Mouse (Mus musculus): ENCODE measurements around the gene Tesc.

Tesc gene

DNA sequence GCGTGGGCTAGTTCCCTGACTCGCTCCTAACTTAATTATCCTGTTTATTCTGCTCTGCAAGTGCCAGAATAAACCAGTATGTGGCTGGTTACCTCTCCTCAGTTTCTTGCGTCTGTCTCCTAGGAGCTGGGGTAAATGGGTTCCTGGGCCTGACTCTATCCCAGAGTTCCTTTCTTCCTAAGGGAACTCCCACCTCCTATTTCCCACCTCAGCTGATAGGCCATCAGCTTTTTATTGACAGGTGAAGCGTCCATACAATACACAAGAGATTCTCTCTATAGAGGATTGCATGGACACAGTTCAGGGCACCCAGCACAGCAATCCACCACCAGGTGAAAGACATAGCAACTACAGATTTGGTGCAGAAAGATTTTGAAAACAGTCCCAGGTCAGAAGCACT is 16.2 kb downstream of the Tesc start:
- DNase-seq (ENCODE audit: low spot score): no peak

DNA sequence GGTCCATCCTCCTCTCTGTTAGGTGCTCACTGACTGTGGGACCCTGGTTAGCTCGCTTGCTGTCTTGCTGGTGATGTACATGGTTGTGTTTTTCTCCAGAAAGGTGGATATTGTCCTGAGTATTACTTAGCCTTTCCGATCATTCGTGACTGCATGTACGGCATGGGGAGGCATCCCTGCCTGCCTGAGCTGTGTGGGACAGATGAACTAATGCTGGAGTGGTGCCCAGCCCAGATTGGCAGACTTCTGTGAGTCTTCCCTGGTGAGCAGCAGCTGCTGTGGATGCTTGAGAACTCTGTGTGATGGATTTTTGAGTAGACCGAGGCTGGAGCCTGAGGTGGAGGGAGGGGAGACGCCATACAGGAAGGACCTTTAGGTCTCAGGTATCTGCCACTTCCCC is 17.4 kb downstream of the Tesc start:
- DNase-seq (ENCODE audit: low spot score): no peak

DNA sequence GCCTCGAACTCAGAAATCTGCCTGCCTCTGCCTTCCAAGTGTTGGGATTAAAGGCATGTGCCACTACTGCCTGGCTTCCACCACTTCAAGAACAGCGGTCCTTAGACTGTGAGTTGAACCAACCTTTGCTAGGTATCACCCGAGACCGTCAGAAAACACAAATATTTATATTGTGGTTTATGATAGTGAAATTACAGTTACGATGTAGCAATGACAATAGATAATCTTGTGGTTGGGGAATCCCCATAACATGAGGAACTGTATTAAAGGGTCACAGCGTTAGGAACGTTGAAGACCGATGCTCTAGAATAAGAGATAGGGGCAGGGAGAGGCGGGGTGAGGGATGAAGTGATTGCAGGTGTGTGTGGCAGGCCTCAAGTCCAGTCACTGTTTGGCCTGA is 17.8 kb downstream of the Tesc start:
- no peak for DNase-seq (ENCODE audit: low spot score)

DNA sequence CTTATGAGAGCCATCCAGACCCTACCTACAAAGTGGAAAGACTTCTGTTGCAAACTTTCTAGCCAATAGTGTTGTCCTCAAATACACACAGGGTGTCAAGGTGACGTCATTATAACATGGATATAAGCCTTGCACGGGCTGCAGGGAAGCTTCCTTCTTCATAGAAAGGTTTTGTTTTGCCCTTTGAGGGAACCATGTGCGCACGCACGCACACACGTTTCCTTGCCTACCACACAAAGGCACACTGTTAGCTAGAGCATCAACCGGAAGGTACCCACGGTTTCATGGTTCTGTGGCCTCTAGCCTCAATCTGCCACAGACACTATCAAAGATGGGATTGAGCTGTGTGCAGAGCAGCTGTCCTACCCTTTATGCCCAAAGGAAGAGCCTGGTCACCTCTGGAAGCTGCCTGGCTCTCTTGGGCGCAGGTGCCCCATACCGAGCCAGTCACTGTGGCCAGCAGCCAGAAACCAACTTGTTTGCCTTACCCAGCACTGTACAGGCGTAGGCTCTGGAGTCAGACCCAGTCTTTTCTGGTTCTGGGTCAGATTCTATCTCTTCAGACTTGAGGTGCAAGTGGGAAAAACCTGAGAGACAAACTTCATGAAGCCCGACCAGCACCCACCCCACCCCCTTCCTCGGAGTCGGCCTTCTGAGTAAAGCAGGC is 19.7 kb downstream of the Tesc start:
- DNase-seq (ENCODE audit: low spot score): no peak

DNA sequence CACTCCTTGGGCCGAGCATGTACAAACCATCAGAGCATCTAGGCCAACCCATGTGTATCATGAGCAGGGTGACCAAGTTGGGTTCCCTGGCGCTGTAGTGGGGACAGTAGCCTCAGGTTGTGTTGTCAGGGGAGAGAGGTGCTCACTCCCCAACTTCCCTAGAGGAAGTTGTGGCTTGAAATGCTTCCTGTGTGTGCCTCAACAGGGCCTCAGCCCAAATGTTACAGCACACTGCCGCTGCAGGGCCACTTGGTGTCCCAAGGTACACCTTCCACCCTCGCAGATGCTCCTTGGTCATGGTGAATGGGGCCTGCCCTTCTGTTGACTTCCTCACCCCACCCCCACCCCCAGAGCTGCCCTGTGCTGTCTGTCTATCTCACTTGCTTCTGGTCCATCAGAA is 20.9 kb downstream of the Tesc start:
- no peak for DNase-seq (ENCODE audit: low spot score)

DNA sequence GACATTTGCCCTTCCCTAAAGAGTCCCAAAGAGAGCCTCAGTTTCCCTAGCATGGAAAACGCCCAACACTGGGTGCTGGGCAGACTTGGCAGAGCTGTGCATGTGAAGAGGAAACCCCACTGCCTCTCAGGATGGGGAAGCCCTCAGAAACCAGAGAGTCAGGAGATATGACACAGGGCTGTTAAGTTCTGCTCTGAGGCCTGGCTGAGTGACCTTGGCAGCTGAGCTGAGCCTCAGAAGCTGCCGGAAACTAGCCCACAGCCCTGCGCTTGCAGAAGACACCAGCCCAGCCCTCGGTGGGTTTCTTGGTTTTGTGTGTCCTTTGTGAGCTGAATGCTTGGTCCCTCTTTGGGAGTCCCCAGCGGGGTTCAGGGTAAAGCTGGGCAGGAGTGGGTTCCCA is 21.4 kb downstream of the Tesc start:
- DNase-seq (ENCODE audit: low spot score): no peak

DNA sequence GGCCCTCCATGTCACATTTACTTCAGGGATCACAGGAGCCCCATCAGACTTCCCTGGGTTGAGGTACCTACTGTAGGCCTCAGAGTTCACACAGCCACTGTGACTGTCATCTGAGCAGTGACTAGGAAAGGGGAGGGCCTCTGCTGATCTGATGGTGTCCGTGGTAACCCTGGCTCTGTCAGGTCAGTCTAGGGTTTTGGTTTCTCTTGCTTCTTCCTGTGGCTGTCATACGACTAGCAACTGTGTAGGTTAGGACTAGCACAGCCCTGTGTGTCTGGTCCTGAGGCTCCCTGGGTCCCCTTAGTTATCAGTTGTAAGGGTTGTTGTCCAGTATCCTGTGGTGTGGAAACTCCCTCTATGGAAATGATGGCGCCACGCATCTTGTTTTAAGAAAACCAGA is 23.2 kb downstream of the Tesc start:
- DNase-seq (ENCODE audit: low spot score): no peak

DNA sequence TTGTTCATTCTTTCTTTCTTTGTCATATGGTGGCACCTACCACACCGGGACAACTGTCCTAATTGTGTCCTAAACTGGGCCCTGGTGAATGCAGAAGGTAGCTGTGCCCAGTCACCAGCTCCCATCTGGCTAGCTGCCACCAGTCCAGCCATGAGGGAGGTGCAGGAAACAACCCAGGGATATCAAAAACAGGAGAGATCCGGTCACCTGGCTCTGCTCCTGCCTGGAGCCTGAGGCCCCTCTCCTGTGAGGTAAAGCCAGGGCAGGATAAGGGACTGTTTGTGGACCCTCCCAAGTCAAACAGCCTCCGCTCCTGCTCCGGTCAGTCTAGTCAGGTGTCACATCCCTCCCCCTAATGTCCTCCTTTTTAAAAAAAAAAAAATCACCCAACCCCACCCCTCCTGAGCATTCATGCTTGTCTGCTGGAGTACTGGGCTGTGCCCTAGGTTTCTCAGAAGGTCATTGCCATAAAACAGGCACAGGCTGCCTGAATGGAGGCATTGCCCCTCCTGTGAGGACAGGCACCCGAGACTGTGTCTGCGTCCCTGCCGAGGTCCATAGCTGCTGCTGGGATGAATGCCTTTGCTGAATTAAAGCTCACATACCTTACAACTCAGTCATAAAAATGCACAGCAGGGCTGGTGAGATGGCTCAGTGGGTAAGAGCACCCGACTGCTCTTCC is 24.6 kb downstream of the Tesc start:
- no peak for DNase-seq (ENCODE audit: low spot score)

DNA sequence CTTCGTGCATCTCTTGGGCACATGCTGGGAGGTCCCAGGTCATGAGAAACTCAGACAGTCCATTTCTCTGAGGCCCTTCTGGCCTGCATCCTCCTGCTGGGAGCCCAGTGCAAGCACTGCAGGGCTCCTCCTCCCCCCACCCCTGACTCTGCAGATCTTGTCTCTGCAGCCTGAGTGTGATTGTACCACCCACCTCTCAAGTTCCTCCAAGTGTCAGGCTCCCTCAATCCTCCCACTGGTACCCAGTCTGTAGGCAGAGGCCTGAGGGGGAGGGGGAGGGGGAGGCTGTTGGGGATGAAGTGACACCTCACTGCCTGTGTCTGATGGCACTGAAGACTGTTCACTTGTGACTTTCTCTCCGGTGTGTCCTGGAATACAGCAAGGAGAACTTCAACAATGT is 25.7 kb downstream of the Tesc start:
- DNase-seq (ENCODE audit: low spot score): no peak

DNA sequence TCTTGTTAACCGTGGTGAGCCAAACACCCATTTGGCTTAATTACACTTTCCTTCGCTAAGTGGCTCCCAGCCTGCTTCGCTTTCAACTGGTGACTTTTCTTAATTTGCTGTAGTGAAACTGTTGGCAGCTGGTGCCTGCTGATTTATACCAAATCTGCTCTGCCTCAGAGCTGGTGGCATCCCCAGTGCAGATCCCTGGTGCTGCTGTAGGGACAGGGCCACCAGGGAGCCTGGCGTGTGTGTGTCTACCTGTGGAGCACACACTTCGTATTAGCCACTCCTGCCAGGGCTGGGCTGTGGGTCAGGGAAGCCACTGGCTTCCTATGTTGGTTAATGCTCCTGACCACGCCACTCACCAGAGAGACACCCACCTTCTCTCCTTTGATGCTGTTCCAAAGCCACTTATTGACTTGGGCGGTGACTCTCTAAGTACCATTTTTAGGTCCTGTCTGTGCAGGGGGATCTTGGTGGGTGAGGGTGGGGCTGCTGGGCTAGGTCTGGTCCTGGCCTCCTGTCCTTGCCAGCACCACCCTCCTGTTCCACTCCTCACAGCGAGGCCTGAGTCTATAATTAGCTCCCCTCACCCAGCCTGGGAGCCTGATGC is 30.1 kb downstream of the Tesc start:
- DNase-seq (ENCODE audit: low spot score): no peak

DNA sequence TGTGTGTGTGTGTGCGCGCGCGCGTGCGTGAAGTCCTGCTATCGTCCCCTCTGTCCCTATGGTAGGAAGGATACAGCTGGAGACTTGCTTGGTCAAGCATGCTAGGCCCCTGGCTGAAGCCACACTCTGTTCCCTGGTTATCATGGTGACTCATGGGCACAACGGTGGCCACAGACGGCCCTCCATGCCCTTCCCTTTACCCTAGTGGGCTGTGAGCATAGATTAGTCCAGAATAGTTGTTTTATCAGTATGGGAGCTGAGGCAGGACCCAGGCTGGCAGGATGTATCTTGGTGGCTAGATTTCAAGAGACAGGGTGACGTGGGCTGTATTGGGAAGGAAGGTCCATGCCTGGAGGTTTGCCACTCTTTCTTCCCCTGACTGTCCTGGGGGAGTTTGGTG is 31.3 kb downstream of the Tesc start:
- DNase-seq (ENCODE audit: low spot score): no peak

DNA sequence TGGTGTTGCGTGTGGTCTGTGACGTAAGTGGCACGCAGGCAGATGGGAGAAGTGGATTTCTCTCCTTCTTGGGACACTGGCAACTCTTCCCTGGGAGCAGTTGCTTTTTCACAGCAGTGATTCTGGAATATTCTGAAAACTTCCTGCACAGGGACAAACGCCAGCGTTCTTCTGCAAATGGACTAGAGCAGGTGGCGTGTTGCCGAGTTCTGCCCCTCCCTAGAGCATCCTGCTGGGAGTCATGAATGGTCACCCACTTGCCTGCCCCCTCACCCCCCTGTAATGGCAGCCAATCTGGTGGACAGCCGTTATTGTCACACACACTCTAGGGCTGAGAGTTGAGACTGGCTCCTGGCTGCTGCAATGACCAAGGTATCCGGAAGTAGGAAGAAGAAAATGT is 32.1 kb downstream of the Tesc start:
- DNase-seq (ENCODE audit: low spot score): no peak

DNA sequence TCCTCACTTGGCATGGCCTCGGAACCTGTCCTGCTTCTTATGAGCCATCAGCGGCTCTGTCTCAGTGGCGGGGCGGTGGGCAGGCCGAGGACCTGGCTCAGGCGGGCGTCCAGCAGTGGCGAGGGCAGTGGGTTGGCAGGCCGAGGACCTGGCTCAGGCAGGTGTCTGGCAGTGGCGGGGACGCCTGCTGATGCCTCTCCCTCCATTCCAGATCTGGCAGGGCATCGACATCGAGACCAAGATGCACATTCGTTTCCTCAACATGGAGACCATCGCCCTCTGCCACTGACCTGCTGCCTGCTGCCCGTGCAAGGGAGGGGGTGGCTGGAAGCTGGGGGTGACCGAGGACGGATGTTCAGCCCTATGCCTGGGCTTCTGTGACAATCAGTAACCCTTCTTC is 33.8 kb downstream of the Tesc start:
- no peak for DNase-seq (ENCODE audit: low spot score)

DNA sequence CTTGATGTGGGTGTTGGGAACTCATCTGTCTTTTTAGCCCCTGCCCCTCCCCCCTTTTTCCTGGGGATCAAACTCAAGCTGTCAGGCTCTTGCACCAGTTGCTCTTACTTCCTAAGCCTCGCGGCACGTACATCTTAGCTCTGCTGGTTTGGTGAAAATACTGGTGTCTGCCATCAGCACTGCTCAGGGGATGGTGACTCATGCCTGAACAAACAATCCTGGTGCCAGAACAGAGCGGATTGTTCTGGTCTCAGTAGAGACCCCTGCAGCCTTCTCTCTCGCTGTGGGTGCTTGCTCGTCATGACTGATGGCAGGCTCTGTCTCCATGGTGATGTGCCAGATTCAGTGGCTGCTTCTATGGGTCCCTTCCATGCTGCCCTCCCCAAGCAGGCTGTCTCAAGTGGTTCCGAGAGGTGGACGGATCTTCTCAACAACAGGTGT is 35.7 kb downstream of the Tesc start:
- no peak for DNase-seq (ENCODE audit: low spot score)

DNA sequence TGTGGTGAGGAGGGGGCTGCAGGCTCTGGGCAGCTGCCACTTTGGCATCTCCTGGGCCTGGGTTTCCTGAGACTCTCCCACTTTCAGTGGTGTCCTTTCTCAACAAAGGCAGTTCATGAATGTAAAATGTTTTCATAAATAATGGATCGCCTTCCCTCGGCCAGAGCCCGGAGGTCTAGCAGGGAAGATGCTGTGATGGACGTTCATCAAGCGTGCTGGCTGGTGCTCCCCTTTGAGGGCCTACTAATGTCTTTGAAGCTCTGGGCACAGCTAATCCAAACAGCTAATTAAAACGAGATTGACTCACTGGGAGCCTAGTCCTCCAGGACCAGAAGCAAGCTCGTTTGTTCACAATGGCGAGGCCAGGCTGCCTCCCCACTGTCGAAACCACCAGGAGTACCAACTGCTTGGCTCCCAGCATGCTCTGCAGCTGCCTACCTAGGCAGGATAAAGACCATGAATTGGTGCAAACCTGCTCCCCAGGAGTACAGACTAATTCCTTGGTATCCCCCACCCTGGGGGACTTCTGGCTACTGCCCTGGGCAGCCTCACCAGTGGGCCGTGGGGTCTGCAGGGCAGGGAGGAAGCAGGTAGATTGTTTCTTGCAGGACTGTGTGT is 36.9 kb downstream of the Tesc start:
- DNase-seq (ENCODE audit: low spot score): no peak

DNA sequence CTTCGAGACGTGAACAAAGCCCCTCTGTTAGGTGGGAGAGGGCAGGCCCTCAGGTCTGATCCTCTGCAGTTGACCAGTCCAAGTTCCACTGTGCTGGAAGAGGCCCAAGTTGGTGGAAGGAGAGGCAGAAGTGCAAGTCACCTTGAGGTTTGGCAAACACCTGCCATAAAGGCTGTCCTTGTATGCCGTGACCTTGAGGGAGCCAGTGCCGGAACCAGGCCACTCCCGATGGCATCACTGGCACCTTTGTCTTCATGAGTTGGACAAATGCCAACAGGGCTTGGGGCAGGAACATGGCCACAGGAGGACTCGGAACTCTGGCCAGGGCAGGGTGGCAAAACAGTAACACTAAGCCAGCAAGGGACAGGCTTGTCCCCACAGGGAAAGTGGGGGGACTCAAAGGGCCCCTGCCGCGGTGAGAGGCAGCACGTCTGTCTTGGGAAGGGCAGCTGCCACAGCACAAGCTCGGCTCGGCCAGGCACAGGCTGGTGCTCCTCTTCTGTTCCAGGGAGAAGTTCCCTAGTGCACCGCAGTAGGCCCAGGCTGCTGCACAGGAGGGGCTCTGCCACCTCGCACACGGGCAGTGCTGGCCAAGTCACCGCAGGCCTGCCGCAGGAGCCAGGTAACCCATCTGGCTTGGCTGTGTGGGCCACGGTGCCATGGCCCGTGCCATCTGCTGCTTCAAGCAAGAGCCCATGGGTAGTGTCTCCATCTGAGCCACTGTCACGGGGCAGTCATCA is 38.1 kb downstream of the Tesc start:
- no peak for DNase-seq (ENCODE audit: low spot score)

DNA sequence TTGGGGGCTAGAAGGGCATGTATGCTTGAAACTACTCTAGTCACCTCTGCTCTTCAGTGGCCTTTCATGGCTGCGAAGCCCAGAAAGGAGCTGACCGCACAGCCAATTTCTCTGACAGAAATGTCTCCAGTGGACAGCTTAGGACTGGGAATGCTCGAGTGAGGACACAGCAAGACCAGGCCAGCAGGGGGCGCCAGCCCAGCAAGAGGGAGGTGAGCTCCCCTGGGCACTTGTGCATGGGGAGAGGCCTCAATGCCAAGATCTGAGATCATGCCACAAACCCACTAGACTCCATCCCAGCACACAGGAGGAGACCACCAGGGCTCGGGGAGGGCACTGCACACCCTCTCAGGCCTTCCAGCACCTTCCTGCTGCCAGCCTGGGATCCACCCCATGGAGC is 39.3 kb downstream of the Tesc start:
- DNase-seq (ENCODE audit: low spot score): peak; percentile 71

DNA sequence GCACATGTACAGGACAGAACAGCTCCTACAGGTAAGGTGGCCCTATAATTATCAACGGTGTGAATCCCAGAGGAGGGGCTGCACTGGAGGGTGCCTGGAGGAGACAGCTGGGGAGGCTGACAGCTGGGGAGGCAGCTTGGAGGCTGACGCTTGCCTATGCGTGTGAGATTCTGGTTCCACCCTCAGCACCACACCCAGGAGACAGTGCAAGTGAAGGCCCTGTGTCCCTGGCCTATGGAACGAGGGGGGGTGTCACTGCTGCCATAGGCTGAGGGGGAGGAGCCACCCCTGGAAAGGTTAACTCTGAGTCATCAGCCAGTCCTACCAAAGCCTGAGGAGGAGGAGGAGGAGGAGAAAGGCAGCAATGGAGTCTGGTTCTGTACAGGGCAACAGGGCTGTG is 40.0 kb downstream of the Tesc start:
- no peak for DNase-seq (ENCODE audit: low spot score)

DNA sequence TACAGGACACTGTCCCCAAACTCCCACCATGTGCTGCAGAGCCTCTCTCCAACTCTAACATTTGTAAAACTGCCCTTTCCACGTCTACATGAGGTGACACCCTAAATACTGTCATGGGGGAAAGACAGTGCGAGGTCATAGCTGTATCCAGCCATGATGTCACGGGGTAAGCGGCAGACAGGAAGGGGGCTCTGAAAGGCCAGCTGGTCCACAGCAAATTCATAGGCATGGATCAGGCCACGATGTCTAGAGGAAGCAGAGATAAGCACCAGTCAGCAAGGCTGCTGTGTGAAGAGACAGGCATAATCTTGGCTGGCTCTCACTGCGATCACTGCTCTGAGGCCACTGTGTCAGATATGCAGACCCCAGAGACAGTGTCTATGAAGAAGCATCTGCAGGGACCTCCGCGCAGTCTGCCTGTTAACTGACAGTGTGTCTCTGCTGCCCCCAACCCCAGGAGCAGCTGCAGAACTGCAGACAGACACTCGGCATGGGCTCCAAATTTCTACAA is 40.5 kb downstream of the Tesc start:
- DNase-seq (ENCODE audit: low spot score): no peak

DNA sequence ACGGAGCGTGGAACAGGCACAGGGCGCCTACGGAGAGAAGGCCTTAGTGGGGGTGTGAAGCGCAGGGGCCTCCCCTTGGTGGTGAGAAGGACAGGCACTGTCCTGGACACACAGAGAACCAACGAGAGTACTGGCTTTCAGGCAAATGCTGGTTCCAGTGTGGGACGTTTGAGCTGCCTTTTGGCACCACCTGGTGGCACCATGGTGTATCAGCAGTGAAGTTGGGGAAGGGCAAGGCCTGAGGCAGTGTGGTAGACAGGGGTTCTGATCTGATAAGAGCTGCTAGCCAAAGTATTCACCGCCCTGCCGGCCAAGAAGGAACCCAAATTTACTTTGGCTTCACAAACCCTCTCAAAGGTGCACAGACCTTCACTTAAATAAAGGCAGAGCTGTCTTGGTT is 41.8 kb downstream of the Tesc start:
- DNase-seq (ENCODE audit: low spot score): peak; percentile 84

DNA sequence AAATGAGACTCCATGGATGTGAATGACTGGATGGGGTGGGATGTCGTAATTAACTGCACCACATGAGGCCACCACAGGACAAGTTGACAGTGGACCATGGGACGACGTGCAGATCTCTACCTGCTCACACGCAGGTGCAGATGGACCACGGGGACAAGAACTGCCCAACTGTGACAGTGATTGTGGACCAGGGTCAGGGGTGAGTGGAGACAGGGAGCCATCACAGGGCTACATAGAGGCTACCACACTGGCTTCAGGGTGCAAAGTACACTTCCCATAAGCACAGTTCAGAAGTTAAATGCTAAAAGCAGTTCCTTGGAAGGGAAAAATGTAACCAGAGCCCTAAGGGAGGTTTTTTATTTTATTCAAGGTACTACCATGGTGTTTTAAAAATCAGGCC is 44.2 kb downstream of the Tesc start:
- DNase-seq (ENCODE audit: low spot score): no peak

DNA sequence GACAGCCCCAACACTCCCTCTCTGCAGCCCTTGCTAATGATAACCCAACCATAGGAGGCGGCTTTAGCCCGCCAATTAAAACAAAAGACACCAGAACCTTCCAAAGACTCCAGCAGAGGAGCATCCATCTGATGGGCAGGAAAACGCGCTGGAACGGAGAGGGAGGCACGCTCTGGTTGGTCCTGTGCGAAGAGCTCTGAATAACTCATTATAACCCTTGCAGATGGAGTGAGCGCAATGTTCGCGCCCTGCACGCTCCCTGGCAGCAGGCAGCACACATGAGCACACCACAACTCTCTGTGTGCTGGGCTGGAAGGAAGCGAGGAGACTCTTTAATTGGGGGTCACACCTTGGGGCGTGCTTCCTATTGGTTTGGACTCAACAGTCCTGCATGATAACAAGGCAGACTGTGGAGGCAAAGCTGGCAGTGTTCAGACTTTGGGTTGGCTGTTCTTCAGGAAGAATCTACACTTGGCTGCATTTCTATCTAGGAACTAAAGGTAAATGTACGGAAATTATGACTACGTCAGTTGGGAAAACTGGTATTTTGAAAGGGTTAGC is 45.8 kb downstream of the Tesc start:
- no peak for DNase-seq (ENCODE audit: low spot score)

All from adipocyte (in vitro differentiated cells).